15 mouse cellular contexts compared by ENCODE assay signal in genomic region chr14:55392390-55392789, GRCm38 (mm10).
A peak's percentile ranks its signal among the peaks of the same experiment; 100 is the strongest.
DNase-seq lines count a peak whose midpoint lies in the region; ATAC-seq lines count a peak whose summit lies in the region.
"Had no signal": no experiment of that assay in that cellular context is flagged by ENCODE, and none has a peak within 500 bp of the region (broad histone marks: within the 10 kb centered on the region; RNA-seq: fewer than 3 reads in every experiment).

No protein-coding gene starts in this region.

- H3K4me1 ChIP-seq in hindbrain, embryonic 10.5 days (replicated peaks), result peaks cover 12% of the 10 kb centered on the region
- no peaks in the 10 kb centered on the region for H3K4me1 ChIP-seq in hindbrain, embryonic 12.5 days
- H3K4me1 ChIP-seq: intestine, embryonic 15.5 days; limb, embryonic 10.5 days; midbrain, embryonic 13.5 days had no signal

- H3K4me2 ChIP-seq in hindbrain, embryonic 12.5 days (replicated peaks), result no peak overlapping the region
- H3K4me2 ChIP-seq: heart, embryonic 13.5 days; intestine, embryonic 15.5 days; midbrain, embryonic 13.5 days had no signal

- DNase-seq in spleen, postnatal 36 days (ENCODE audit: low spot score in 2 of 2), result peak; percentile 3 to 5
- no peak for DNase-seq in spleen, postnatal 4 days (ENCODE audit: low spot score in 2 of 2)
- no peak for DNase-seq in layer of hippocampus, adult 9-10 months (ENCODE audit: low spot score)
- DNase-seq in hindbrain, embryonic 10.5 days (ENCODE audit: low spot score), result no peak
- no peak for DNase-seq in testis, postnatal 14 days (ENCODE audit: low spot score)
- DNase-seq: adrenal gland, postnatal 10 days; cerebellum, adult 9-11 months had no signal

- no peak overlapping the region for H3K27ac ChIP-seq in hindbrain, embryonic 10.5 days
- H3K27ac ChIP-seq in hindbrain, embryonic 12.5 days, result no peak overlapping the region
- H3K27ac ChIP-seq: heart, embryonic 13.5 days; intestine, embryonic 15.5 days; layer of hippocampus, adult 2 months; limb, embryonic 10.5 days; midbrain, embryonic 13.5 days had no signal

- ATAC-seq in granulocyte monocyte progenitor cell, adult 5-6 weeks (replicated peaks; ENCODE audit: poor library complexity, severe bottlenecking), result peak; percentile 100
- peak; percentile 92 for ATAC-seq in megakaryocyte, adult 5-6 weeks (ENCODE audit: poor library complexity, severe bottlenecking)
- no peak for ATAC-seq in hindbrain, embryonic 12.5 days (ENCODE audit: low FRiP score)
- ATAC-seq: intestine, embryonic 15.5 days; midbrain, embryonic 13.5 days had no signal

- H3K9me3 ChIP-seq in hindbrain, embryonic 10.5 days, result no peaks in the 10 kb centered on the region
- no peaks in the 10 kb centered on the region for H3K9me3 ChIP-seq in hindbrain, embryonic 12.5 days (replicated peaks)
- H3K9me3 ChIP-seq: heart, embryonic 13.5 days; intestine, embryonic 15.5 days; limb, embryonic 10.5 days; midbrain, embryonic 13.5 days had no signal

- no peak overlapping the region for H3K9ac ChIP-seq in hindbrain, embryonic 12.5 days
- H3K9ac ChIP-seq: heart, embryonic 13.5 days; intestine, embryonic 15.5 days; midbrain, embryonic 13.5 days had no signal

- H3K27me3 ChIP-seq in hindbrain, embryonic 10.5 days (ENCODE audit: insufficient read depth, poor library complexity, severe bottlenecking), result peaks cover 14% of the 10 kb centered on the region; the same call in 1 of the 2 replicates
- no peaks in the 10 kb centered on the region for H3K27me3 ChIP-seq in hindbrain, embryonic 12.5 days
- H3K27me3 ChIP-seq: heart, embryonic 13.5 days; intestine, embryonic 15.5 days; midbrain, embryonic 13.5 days had no signal

- H3K36me3 ChIP-seq in hindbrain, embryonic 10.5 days, result no peaks in the 10 kb centered on the region
- no peaks in the 10 kb centered on the region for H3K36me3 ChIP-seq in hindbrain, embryonic 12.5 days
- H3K36me3 ChIP-seq: heart, embryonic 13.5 days; intestine, embryonic 15.5 days; limb, embryonic 10.5 days; midbrain, embryonic 13.5 days had no signal

- H3K4me3 ChIP-seq in hindbrain, embryonic 10.5 days, result no peak overlapping the region
- no peak overlapping the region for H3K4me3 ChIP-seq in hindbrain, embryonic 12.5 days
- H3K4me3 ChIP-seq: heart, embryonic 13.5 days; intestine, embryonic 15.5 days; layer of hippocampus, adult 2 months; limb, embryonic 10.5 days; midbrain, embryonic 13.5 days had no signal

- WGBS in hindbrain, embryonic 10.5 days, result 81% methylated on average over 6 of the region's 6 CpGs
- 88% methylated on average over 6 of the region's 6 CpGs for WGBS in hindbrain, embryonic 12.5 days

Comparison
In these comparisons a context has a peak if more than half of its experiments do, and no peak if none do; other contexts are left out.
1. DNase-seq: peak in spleen, postnatal 36 days (2 of 2); none in spleen, postnatal 4 days (0 of 2), layer of hippocampus, adult 9-10 months (single experiment), hindbrain, embryonic 10.5 days (single experiment) and testis, postnatal 14 days (single experiment).